Mouse (Mus musculus): ENCODE data around the gene Batf2.

DNA sequence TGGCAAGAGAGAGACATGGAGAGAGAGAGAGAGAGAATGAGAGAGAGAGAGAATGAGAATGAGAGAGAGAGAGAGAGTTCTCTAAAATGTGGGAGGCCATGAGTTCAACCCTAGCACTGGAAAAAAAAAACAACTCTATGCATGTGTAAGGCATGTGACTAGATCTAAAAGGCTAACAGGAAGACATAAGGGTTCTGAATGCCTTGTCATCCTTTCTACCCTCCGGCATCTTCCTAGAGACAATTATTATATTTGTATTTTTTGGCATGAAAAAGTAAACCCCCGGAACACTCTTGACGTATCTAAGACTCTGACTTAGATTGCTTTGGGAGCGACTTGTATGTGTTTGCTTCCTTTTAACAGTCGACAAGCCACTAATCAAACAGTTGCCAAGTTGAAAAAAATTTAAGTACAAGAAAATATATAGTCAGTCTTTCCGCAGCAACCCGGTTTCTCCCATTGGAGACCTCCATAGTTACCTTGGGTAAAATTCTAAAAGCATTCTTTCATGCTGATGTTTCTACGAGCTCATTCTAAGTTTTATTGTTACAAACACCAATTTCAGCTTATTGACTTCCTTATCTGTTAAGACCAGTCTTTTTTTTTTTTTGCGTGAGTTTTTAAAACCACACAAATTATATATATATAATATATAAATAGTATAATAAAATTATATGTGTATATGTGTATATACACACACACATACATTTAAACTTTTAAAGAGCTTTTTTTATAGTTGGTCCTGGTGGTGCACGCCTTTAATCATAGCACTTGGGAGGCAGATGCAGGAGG lies 13.8 kb upstream of the Batf2 start:
- TF ChIP-seq POLR2A (IDR thresholded peaks at IDR 0.05; ENCODE audit: low read depth, low read length), result no peak
- TF ChIP-seq CTCF (IDR thresholded peaks at IDR 0.05; ENCODE audit: extremely low read depth, insufficient read length, insufficient replicate concordance, low read depth, low read length), result no peak

All from small intestine, adult 2 months (tissue).